Mouse (Mus musculus) lung, postnatal 14 days (tissue): Measurements from ENCODE around the gene Reep1.

ENCODE experiments used
- DNase-seq: peaks from one replicate; pipeline ENCODE4 v3.0.0; 2021

Gene Reep1

DNA sequence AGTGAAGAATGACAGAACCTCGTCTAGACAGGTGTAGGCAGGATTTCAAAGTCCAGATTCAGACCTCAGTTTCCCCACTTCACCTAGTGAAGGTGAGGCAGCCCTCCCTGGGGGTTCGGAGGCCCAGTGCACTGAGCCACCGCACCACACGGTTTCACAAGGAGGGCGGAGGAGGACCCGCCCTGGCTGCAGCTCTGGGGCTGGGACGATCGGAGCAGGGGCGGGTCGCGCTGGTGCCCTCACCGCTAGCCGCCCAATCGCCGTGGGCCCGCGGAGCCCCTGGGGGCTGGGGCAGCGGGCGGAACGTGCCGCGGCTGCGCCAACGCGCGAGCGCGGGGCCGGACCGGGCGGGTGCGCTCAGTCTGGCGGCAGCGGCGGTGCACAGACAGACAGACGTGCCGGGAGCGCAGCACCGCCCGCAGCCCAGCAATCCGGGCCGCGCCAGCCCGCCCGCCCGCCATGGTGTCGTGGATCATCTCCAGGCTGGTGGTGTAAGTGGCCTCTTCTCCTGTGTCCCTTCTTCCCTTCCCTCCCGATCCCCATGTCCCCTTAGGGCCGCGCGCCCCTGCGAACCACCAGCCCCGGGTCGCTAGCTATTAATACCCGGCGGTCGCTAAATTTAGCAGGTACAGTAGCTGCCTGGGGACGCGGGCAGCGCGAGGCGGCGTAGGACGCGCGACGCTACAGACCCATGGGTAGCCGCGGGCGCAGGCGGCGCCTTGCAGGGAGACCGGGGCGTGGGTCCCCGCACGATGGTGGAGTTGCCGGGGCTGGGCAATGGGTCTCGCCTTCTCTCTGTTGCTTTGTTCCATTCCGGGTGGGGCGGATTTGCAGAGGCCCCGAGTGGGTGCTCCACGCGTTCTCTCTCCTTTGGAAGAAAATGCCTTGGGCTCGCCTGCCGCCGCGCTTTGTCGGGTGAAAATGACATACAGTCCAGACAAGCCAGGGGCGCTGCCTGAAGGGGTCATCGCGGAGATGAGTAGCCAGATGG, at the start of gene Reep1:
TSS of gene Reep1 (plus strand) at position 51 of the 991 bp plus-strand sequence.
- DNase-seq, result peak; percentile 69

DNA sequence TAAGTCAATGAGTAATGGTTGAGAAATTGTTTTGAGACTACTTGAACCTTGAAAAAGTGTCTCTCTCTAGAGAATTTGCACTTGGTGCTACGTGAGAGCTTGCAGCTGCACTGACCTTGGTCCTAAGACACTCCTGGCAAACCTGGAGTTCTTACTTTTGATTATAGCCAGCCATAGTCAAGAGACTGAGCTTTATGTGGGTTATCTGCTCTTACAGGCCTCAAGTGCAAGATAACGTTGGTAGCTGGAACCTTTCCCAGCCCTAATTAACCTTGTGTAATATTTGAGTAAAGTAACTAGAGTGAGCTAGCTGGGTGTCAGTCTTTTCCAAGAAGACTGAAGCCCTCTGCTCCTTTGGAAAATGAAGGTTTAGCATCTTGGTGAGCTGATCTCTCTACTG, 49.1 kb upstream of the Reep1 start:
- DNase-seq, result peak; percentile 38

DNA sequence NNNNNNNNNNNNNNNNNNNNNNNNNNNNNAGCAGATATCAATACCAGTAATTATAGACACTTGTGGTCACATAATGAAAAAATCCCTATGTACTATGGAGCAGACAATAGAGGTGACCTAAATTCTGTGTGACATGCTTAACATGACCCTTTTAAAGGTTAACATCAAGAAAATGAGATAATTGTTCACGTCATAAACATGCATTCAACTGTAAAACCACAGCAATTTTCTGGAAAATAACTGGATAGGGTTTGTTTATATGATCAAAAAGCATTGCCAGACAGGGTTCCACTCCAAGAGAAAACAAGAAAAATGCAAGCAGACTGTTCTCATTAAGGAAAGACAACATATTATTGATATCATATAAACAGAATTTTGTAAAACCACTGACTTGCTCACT, 42.9 kb upstream of the Reep1 start:
- DNase-seq, result no peak

DNA sequence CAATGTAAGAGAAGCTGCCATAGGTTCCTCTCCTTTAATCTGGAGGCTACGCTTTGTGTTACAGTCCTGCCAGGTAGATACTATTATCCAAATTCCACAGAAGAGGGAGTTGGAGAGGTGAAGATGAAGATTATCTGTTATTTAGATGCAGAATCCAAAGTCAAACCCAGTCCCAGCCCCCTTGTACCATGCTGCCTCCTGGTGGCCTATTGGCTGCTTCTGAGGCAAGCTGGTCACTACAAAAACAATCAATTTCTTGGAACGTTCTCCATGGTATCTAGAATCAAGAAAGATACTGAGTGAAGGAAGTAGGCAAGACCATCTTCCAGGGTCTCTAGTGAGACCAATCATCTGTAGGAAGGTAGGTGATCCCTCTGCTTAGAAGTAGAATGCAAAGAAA, 34.2 kb upstream of the Reep1 start:
- peak; percentile 49 for DNase-seq

DNA sequence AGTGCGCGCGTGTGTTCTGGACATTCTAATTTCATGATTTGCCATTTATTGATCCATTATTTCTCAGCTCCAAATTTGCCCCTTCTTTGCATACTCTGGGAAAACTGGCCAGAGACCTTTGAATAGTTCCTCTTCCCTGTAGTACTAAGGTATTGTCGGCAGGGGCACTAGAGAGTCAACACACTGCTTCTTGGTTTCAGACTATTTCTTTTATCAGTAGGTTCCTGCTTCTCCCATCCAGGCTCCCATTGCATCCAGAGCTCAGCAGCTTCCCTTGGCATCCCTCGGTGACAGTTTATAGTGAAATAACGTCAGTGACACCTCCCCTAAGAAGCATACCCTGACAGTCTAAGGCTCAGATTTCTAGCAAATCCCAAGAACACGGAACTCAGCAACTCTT, 28.5 kb upstream of the Reep1 start:
- DNase-seq, result peak; percentile 17

DNA sequence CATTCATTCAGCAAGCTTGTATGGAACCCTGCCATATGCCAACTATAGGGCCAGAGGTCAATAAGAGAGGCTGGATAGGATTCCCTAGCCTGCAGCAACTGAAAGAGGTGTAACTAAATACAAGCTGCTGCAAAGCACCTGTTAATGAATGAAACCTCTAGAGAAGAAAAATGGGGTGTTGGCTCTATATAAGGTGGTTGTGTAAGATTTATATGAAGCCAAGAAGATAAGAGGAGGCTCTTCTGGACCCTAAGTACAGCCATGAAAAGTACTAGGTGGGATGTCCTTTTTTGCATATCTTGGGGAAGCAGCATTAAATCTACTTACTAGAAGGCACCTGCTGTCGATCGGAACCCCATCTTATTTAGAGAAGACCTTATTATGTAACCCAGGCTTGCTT, 12.2 kb upstream of the Reep1 start:
- no peak for DNase-seq

DNA sequence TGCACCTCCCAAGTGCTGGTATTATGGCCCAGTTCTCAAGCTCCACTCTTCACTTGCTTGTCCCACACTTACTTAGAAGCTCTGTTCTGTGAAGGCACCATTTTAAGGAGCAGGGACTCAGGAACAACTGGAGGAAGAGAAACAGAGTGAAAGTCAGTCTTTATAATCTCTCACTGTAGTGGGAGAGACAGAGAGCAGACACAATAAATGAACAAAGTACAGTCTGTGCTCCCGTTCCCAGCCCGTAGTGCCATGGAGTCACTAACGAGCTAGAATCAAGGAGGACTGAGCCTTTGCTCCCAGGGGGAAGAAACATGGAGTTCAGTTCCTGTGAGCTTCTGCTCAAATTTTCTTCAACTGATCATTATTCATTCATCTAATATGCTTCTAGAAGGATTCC, 11.8 kb upstream of the Reep1 start:
- no peak for DNase-seq

DNA sequence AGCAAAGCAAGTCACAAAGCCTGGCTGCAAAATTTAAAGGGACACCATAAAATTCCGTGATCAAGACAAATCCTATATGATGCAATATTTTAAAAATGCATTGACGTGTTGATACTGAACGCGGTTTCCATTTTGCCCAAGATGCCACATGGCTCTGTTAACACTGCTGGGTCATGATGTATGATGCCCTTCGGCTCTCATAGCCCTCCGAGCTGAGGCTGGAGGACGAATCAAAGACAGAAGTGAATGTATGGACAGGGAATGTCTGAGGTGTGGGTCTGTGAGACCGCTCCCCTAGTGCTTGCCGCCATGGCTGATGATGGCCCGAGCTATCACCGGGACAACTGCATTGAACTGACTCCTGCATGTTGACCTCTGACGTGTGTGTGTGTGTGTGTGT, 490 bp upstream of the Reep1 start:
- DNase-seq, result no peak

DNA sequence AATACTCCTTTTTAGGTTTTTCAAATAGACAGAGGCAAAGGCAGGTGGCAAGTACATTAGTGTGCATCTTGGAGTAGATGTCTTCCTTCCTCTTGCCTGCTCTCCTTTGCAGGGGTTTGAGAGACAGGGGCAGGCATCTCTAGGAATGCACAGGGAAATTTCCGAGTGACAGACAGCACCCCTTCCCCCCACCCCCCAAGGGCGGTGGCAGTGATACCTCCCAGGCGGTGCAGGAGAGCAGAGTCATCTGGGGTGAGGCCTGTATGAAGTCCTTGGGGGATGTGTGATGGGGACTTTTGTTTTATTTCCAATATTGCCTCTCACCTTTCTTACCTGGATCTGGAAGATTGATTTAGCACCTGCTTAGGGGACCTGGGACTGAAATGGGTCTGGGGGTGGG, 1.2 kb downstream of the Reep1 start:
- DNase-seq, result no peak

DNA sequence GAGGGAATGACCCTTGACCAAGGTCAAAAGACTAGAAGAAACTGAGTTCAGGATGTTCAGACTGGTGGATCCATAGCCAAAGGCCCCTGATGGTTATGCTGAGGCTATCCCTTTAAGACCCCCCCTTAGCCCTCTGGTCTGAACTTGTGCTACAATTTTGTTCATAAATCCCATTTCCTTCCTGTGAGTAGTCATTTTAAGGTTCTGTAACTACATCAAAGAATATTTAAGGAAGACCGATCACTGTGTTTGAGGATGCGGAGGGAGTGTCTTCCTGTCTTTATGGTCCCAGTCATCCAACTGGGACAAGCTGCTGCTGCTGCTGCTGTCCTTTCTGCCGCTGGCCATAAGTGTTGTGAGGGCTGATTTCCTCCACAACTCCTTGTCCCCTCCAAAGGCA, 3.0 kb downstream of the Reep1 start:
- no peak for DNase-seq

DNA sequence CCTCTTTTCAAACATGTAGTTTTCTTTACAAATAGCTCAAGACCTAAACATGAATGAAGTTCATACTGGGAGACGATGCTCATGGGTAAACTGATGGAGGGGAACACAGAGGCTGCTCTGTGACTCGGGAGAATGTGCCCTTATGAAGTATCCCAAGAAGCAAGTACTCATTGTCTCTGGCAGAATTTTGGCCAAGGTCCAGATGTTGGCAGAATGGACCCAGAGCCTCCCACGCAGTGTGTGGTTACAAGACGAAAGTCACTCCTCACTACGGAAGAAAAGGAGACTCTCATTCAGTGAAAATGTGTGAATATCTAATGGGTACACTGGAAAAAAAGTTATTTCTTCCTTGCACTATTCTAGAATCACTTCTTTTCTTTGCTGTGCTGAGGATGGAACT, 3.8 kb downstream of the Reep1 start:
- DNase-seq, result peak; percentile 36

DNA sequence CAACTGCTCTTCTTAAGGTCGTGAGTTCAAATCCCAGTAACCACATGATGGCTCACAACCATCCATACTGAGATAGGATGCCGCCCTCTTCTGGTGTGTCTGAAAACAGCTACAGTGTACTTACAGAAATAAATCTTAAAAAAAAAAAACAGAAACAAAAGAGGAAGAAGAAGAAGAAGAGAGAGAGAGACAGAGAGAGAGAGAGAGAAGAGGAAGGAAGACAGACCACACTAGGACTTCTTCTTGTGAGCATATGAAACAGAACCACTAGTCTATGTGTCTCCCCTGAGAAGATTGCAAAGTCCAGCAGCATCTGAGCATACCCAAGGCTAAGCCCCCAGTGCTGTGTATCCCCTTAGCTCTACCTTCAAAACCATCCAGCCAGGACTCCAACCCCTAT, 6.2 kb downstream of the Reep1 start:
- DNase-seq, result no peak

DNA sequence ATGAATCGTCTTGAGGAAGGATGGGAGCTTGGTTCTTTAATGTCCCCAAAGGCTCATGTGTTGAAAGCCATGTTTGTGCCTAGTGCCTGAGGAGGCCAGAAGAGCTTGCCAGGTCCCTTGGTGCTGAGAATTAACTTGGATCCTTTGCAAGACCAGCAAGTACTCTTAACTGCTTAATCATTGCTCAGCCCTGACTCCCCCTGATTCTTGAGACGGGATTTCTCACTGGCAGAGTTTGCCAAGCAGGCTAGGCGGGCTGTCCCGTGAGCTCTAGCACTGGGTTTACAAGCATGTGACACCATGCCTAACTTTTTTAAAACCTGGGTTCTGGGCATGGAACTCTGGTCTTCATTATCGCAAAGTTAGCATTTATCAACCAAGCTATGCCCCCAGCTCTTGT, 7.6 kb downstream of the Reep1 start:
- DNase-seq, result no peak

DNA sequence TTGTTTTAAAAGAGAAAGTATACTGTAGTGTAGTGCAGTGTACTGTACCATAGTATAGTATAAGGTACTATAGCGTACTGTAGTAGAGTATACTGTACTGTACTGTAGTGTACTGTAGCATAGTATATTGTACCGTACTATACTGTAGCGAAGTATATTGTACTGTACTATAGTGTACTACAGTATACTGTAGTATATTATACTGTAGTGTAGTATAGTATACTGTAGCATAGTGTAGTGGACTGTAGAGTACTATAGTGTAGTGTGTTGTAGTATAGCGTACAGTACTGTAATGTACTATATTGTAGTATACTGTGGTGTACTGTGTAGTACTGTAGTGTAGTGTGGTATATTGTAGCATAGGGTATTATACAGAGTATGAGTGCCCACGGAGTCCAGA, 9.1 kb downstream of the Reep1 start:
- no peak for DNase-seq

DNA sequence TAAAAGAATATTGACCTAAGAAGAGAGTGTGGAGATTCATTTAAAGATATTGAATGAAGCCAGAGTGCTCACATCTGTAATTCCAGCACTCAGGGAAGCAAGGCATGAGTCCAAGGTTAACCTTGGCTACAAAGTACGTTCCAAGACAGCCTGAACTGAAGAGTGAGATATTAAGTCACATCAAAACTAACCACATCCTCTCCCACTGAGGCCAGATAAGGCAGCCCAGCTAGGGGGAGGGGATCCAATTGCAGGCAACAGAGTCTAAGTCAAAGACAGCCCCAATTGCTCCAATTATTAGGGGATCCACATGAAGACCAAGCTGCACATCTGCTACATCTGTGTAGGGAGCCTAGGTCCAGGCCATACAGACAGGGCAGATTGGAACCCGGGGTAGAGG, 11.0 kb downstream of the Reep1 start:
- DNase-seq, result no peak

DNA sequence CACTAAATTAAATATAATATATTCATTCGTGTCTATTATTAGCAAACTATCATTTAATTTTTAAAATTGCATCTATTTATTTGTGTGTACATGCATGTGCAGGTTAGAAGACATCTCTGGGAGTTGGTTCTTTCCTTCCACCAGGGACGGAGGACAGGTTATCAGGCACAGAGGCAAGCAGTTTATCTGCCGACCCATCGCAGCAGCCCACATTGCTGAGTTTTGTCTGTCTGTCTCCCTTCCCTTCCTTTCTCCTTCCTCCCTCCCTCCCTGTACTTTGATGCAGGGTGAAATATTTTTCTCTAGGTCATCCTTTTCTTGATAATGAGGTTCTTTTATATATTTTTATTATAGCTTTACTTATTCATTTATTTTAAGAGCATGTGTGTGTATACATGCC, 11.9 kb downstream of the Reep1 start:
- no peak for DNase-seq

DNA sequence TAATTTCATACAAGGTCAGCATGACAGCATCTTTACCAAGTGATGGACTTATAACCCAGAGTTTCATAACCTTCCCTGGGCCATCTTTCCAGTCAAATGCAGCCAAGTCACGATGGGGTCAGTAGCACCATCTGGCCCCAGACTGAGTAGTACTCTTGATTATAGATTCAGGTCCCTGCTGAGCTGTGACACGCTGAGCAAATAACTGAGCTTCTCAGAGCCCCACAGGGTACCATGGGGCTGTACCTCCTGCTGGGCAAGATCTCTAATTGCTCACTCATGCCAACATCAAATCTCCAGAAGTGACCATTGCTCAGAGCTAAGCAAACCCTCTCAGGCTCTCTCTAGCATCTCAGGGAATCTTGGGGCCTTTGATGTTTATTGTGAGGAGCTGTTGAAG, 15.6 kb downstream of the Reep1 start:
- DNase-seq, result no peak

DNA sequence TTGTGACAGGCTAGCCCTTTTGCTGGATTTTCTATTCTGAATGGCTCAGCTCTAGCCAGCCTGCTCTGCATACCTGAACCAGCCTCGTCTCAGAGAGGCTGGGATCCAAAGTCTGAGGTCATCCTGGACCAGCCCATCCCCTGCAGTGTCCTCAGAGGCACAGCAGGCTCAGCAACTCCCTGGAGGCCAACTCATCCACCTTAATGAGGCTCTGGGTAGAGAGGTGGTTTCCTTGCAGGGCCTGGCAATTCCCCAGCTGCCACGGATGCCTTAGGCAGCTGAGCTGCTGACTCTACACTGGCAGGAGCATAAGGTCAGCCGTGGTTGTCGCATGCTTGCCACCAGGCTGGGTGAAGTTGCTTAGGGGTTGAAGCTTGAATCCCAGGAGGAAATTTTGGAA, 16.2 kb downstream of the Reep1 start:
- no peak for DNase-seq

DNA sequence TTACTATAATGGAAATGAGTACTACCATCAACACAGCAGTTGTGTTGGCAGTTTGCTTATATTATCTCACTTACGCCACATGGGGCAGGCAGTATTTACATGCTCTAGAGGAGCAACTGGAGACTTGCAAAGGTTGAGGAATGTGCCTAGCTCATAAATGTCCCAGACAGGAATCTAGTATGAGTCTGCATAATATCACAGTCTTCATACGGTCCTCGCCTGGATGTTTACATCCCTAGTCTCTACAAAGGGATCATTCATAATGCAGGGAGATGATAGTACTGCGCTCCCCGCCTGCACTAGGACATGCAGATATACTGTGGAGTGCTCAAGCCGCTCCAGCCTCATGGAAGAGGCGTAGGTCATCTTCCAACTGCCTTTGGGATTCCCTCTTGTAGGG, 19.3 kb downstream of the Reep1 start:
- DNase-seq, result no peak

DNA sequence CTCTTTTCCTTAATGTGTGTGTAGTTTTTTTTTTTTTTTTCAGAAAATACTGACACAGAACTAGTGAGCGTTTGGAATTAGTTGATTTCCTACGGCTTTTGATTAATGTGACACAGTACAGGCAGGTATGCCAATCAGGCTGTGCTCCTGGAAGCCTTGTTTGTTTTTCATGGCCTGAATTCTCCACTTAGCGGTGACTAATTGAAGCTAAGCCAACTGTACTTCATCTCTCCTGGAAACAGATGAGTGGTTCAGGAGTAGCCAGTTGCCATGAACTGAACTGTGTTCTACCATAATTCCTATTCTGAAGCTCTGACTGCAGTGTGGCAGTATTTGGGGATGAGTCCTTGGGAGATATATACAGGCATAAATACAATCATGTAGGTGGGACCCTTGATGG, 20.9 kb downstream of the Reep1 start:
- DNase-seq, result peak; percentile 39

DNA sequence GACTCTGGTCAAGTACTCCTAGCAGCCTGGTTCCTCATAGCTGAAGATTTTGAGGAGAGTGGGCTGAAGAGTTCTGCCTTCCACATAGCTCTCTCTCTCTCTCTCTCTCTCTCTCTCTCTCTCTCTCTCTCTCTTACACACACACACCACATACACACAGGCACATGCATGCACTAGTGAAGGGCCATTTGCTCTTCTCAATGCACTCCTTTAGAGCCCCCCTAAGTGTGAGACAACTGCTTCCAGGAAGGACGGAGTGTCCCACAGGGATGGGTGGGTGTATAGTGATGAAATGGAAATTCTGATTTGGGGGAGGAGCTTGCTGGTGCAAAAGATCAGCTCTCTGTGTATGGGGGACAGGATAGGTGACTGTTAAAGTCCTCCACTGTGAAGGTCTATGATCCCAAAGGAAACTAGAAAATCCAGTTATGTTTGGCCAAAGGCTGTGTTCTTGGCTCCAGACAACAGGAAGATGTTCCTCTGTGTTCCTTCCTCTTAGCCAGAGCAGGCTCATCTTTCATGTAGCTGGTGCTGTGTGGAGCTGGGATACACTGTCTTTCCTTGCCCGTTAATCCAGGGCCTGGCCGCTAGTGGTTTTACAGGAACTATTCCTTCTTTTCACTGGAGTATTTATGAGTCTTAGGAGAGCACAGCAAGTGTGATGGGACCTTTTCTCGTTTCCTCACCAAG, 27.7 kb downstream of the Reep1 start:
- no peak for DNase-seq

DNA sequence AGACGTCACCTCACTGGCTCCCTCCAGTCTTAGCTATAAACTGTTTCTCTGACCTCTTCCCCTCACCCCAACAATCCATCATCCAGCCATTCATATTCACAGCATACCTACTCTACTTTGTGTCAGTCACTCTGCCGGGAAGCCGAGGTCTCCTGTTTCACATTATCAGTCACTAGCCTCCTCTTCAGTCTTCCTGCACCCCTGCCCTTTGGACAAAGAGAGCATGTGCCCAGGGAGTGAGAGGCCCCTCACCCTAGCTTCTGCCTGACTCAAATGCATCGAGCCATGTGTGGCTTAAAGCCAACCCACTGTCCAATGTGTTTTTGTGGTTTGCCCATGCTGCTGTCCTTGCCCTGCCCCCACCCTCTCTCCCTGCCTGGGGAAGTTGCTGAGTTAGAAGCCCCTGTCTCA, 28.2 kb downstream of the Reep1 start:
- no peak for DNase-seq

DNA sequence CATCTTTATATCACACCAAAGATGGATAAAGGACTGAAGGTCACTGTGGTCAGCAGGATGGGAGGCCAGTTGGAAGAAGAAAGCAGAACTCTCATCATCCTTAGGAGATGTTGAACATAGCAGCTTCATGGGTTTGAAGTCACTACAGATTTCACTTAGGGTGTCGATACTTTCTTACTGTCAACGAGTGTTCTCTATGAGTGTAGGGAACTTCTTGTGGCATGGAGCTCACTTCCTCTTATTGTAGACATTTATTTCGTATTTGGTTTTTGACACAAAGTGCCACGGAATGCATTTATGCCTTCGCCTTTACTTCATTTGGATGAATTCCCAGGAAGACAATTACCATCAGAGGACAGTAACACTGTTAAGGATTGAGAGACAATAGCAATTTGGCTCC, 28.7 kb downstream of the Reep1 start:
- no peak for DNase-seq

DNA sequence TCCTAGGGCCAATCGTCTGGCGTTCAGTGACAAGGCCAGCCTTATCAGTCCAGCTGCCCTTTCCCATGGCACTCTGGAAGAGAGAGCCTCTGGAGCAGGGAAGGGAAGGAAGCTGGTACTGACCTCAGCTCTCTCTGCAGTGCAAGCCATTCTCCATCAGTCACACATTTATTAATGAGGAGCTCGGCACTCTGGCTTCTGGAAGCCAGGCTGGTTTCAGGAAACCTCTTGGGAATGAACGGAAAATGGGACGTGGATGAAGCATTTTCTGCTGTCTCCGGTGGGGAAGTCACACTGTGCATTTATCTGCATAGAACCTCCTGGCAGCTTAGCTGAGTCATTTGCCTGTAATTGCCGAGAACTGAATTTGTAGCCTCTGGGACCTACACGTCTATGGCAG, 29.8 kb downstream of the Reep1 start:
- DNase-seq, result no peak
